ENCODE assay signal across 25 mouse cellular contexts in the genomic region with DNA sequence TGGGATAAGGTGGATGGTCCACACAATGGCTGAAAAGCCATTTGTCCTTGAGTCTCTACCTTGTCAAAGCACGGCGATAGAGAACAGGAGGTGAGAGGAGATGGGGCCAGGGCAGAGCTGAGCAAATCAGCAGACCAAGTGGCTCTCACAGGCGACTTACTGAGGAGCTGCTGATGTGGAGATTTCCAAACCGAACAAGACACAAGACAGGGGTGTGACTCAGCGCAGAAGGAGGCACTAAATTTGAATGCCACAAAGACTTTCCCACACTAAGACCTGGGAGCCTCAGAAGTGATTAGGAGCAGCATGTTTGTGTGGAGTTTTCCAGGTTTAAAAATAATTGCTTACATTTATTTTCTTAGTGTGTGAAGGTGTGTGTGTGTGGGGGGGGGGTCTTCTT. TPM values are rescaled to one million over a fixed set of nuclear protein-coding genes. Genes with fewer than 3 reads are reported as not detected.
DNase-seq lines count a peak whose midpoint lies in the region; ATAC-seq and TF ChIP-seq lines count a peak whose summit lies in the region.
"Had no signal": no experiment of that assay in that cellular context is flagged by ENCODE, and none has a peak within 500 bp of the region (broad histone marks: within the 10 kb centered on the region; RNA-seq: fewer than 3 reads in every experiment).

No protein-coding gene starts in this region.

- CTCF ChIA-PET in Patski (lab: Charles Lee): interaction anchor here (1.5 kb wide), 2 partner anchors 27 to 38 kb away, joined by 3 to 4 read pairs; no protein-coding TSS in a partner anchor

- peak; percentile 77 for ATAC-seq in Patski
- ATAC-seq: liver, embryonic 12.5 days had no signal

- H3K36me3 ChIP-seq in heart, embryonic 10.5 days: no peaks in the 10 kb centered on the region
- no peaks in the 10 kb centered on the region for H3K36me3 ChIP-seq in macrophage (ENCODE audit: inconsistent target)
- H3K36me3 ChIP-seq: forebrain, embryonic 10.5 days; hindbrain, embryonic 12.5 days; liver, embryonic 12.5 days; neural tube, embryonic 12.5 days had no signal

- in situ Hi-C loops in Patski (cut with MboI; ENCODE audit: low pct_unique_long_range_greater_than_20kb): no loop called here

- DNase-seq in heart, embryonic 10.5 days (ENCODE audit: low spot score): no peak
- DNase-seq in heart, postnatal 10 days: no peak
- DNase-seq in 416B (ENCODE audit: low read depth) (peak; percentile 29), Patski (ENCODE audit: low read depth, low spot score) (peak; percentile 75)
- DNase-seq in layer of hippocampus, postnatal 10 days (ENCODE audit: low spot score in 2 of 2): no peak
- DNase-seq in spleen, postnatal 36 days (ENCODE audit: low spot score in 2 of 2): no peak
- DNase-seq in right cerebral cortex, postnatal 14 days: no peak
- DNase-seq: adrenal gland, postnatal 10 days; cerebellum, adult 11 months; cerebellum, postnatal 14 days; embryo, embryonic 11 days; gastrocnemius, postnatal 36 days; heart, postnatal 14 days; kidney, adult 9 months; layer of hippocampus, adult 9-11 months; lung, adult 2 months; thymus, postnatal 36 days had no signal

- POLR2A ChIA-PET in Patski (lab: Charles Lee): no interaction called here

- peaks cover 10% of the 10 kb centered on the region for H3K4me1 ChIP-seq in heart, embryonic 10.5 days
- H3K4me1 ChIP-seq: forebrain, embryonic 10.5 days; hindbrain, embryonic 12.5 days; neural tube, embryonic 12.5 days had no signal

- intact Hi-C loops in heart, postnatal 10 days (cut with DNase I): loop anchor here (10.0 kb wide), 1 partner anchor 649 kb away; no protein-coding TSS in a partner anchor

- no peaks in the 10 kb centered on the region for H3K27me3 ChIP-seq in heart, embryonic 10.5 days (ENCODE audit: insufficient read depth, poor library complexity, severe bottlenecking)
- H3K27me3 ChIP-seq in Patski: no peaks in the 10 kb centered on the region
- H3K27me3 ChIP-seq: hindbrain, embryonic 12.5 days; liver, embryonic 12.5 days; neural tube, embryonic 12.5 days had no signal

- no peak overlapping the region for H3K4me3 ChIP-seq in heart, embryonic 10.5 days
- H3K4me3 ChIP-seq in macrophage (ENCODE audit: inconsistent target): no peak overlapping the region
- H3K4me3 ChIP-seq: forebrain, embryonic 10.5 days; hindbrain, embryonic 12.5 days; liver, embryonic 12.5 days; neural tube, embryonic 12.5 days had no signal

- H3K9me3 ChIP-seq in heart, embryonic 10.5 days: 0 out of 2 replicates have a peak, but pooled peaks cover 4% of the 10 kb centered on the region
- H3K9me3 ChIP-seq: hindbrain, embryonic 12.5 days; neural tube, embryonic 12.5 days had no signal

- no peaks in the 10 kb centered on the region for H3K79me2 ChIP-seq in macrophage (ENCODE audit: inconsistent target)

- 16% methylated on average over 5 of the region's 5 CpGs for WGBS in heart, embryonic 10.5 days
- WGBS in macrophage (ENCODE audit: missing documents): 65% methylated on average over 5 of the region's 5 CpGs

- no peak for TF ChIP-seq CTCF in Patski (IDR thresholded peaks at IDR 0.05)

- H3K27ac ChIP-seq in heart, embryonic 10.5 days: peak overlapping the region; percentile 52; the same call in 1 of the 2 replicates
- peak overlapping the region; percentile 74; the same call in 1 of the 2 replicates for H3K27ac ChIP-seq in macrophage
- H3K27ac ChIP-seq: forebrain, embryonic 10.5 days; hindbrain, embryonic 12.5 days; liver, embryonic 12.5 days; neural tube, embryonic 12.5 days had no signal

RNA-seq across cellular contexts. Expression of a gene that starts 4.5 kb away (rescaled TPM):
- 0.11 TPM in 1 of 2 replicates, not detected in the other for polyA plus RNA-seq in heart, embryonic 10.5 days (2016; fragmentation: Nextera tagmentation; extraction: Ambion mirVana)
- total RNA-seq in heart, postnatal 10 days (2021): under 1 TPM; 0.10 to 0.15 TPM
- 0.03 TPM for polyA plus RNA-seq in Patski (2021)
- total RNA-seq in macrophage (2018; cell fraction: chromatin; rRNA removed): under 1 TPM in 1 of 26 experiments, not detected in 25; 0.26 TPM
- not detected for total RNA-seq in macrophage (2018; cell fraction: cytosol; rRNA removed)
- total RNA-seq in macrophage (2018; cell fraction: nucleus; rRNA removed): under 1 TPM in 1 of 26 experiments, not detected in 25; 0.12 TPM
- polyA plus RNA-seq in macrophage (2018): not detected in 3 replicates
- total RNA-seq in layer of hippocampus, postnatal 10 days (2021): under 1 TPM in 1 of 2 experiments, not detected in 1; 0.21 TPM
- total RNA-seq: ES-E14; monocyte, adult 5-6 weeks had no signal
- polyA plus RNA-seq: frontal cortex, adult 2 months; liver, embryonic 12.5 days had no signal

RNA-seq across cellular contexts. Expression of a gene that starts 14.6 kb away (rescaled TPM):
- 14.1 and 14.7 TPM in 2 replicates for polyA plus RNA-seq in heart, embryonic 10.5 days (2016; fragmentation: Nextera tagmentation; extraction: Ambion mirVana)
- 10 to 100 TPM; 15.2 to 16.7 TPM for total RNA-seq in heart, postnatal 10 days (2021)
- polyA plus RNA-seq in Patski (2021) (46.3 TPM), macrophage (2018) (9.3 to 9.6 TPM (median 9.3 TPM) in 3 replicates)
- 100 to 1,000 TPM in 20 of 26 experiments, 10 to 100 TPM in 6; 69.2 to 133 (median 105) TPM for total RNA-seq in macrophage (2018; cell fraction: chromatin; rRNA removed)
- total RNA-seq in macrophage (2018; cell fraction: cytosol; rRNA removed): 10 to 100 TPM in 16 of 26 experiments, 1 to 10 TPM in 10; 8.1 to 14.9 (median 10.8) TPM
- 10 to 100 TPM; 40.0 to 80.4 (median 60.6) TPM for total RNA-seq in macrophage (2018; cell fraction: nucleus; rRNA removed)
- 10 to 100 TPM; 18.4 to 20.4 TPM for total RNA-seq in layer of hippocampus, postnatal 10 days (2021)

Comparison
In these comparisons a context has a peak if more than half of its experiments do, and no peak if none do; other contexts are left out.
1. DNase-seq: peak in 416B (single experiment) and Patski (single experiment); none in heart, embryonic 10.5 days (single experiment), heart, postnatal 10 days (0 of 2), layer of hippocampus, postnatal 10 days (0 of 2), spleen, postnatal 36 days (0 of 2) and right cerebral cortex, postnatal 14 days (single experiment).